Mouse (Mus musculus): ENCODE results near the gene Cstad. TPM values are rescaled to one million over a fixed set of nuclear protein-coding genes. Genes with fewer than 3 reads are reported as not detected.
A peak's percentile ranks its signal among the peaks of the same experiment; 100 is the strongest.

The Cstad gene
- polyA plus RNA-seq, 1 experiment from 2014 or later = 1.6 TPM

DNA sequence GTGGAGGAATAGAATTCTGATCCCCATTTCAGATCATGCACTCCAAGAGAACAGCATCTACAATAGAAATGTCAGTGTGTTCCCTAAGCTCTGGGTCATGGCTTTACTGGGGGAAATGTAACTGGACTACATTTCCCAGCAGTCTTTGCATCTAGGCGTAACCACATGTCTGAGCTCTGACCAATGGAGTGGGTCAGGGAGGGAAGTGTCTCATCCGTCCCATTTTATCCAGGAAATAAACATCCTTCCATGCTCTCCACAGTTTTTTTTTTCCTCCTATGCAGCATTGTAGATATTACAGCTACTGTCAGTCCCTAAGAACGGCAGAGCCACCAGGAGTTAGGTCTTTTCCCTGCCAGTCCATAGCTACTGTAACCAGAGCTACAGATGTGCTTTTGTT, 3.9 kb upstream of the Cstad start:
- Histone ChIP-seq H3K4me3 (replicated peaks; ENCODE audit: low read length) (no peak overlapping the region), H3K9me3 (ENCODE audit: control insufficient read depth, low read length) (no peaks in the 10 kb centered on the region), H3K36me3 (replicated peaks; ENCODE audit: control insufficient read depth, insufficient read depth) (no peaks in the 10 kb centered on the region), H3K9ac (no peak overlapping the region), H3K27me3 (ENCODE audit: control insufficient read depth, insufficient read depth, low read length) (no peaks in the 10 kb centered on the region), H3K4me2 (replicated peaks) (peak overlapping the region; percentile 45), H3K4me1 (replicated peaks; ENCODE audit: control insufficient read depth, insufficient read depth, low read length) (peaks cover 15% of the 10 kb centered on the region), H3K27ac (peak overlapping the region; percentile 27; the same call in 1 of the 2 replicates)
- ATAC-seq (ENCODE audit: low FRiP score) = peak; percentile 75
- 6% methylated on average over 3 of the region's 3 CpGs for WGBS
- peak; percentile 80 for DNase-seq (ENCODE audit: low spot score)

DNA sequence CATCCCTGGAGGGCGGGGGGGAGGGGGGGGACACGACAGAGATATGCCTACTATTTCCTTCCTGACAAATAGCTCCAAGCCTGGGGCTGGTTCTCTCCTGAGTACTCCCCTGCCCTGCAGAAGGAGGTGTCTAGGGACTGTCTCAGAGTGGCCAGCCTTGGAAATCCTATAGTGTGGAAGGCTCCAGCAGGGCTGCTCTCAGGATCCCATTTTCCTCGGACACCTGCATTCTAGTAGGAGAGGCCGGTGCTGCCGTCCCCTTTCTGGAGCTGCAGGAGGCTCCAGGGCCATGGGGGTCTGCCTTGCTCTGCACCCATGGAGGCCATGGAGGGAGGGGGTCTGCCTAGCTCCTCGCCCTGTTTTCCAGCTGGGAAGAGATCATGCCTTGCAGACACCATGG, 2.4 kb upstream of the Cstad start:
- Histone ChIP-seq H3K9ac (no peak overlapping the region), H3K27me3 (ENCODE audit: control insufficient read depth, insufficient read depth, low read length) (no peaks in the 10 kb centered on the region), H3K4me1 (replicated peaks; ENCODE audit: control insufficient read depth, insufficient read depth, low read length) (peaks cover 15% of the 10 kb centered on the region), H3K9me3 (ENCODE audit: control insufficient read depth, low read length) (no peaks in the 10 kb centered on the region), H3K27ac (0 out of 2 replicates have a peak overlapping the region, but pooled peaks have one; percentile 14), H3K4me2 (replicated peaks) (no peak overlapping the region), H3K36me3 (replicated peaks; ENCODE audit: control insufficient read depth, insufficient read depth) (no peaks in the 10 kb centered on the region), H3K4me3 (replicated peaks; ENCODE audit: low read length) (no peak overlapping the region)
- no peak for DNase-seq (ENCODE audit: low spot score)
- no peak for ATAC-seq (ENCODE audit: low FRiP score)
- 74% methylated on average over 6 of the region's 6 CpGs for WGBS

DNA sequence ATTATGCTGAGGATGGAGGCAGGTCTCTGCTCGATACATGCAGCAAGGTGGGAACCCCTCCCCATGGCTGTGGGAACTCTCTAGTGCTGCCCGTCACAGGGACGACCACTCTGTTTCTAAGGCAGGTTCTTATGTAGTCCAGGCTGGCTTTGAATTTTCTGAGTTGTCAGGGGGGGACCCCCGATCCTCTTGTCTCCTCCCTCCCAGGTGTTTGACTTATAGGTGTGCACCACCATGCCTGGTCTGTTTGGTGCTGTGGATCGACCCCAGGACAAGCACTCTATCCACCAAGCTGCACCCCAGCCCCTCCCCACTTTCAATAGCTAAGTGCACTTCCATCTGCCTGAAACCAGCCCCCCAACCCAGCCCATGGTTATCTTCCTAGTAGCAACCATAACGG, 1.9 kb upstream of the Cstad start:
- ATAC-seq (ENCODE audit: low FRiP score) = no peak
- 92% methylated on average over 6 of the region's 6 CpGs for WGBS

DNA sequence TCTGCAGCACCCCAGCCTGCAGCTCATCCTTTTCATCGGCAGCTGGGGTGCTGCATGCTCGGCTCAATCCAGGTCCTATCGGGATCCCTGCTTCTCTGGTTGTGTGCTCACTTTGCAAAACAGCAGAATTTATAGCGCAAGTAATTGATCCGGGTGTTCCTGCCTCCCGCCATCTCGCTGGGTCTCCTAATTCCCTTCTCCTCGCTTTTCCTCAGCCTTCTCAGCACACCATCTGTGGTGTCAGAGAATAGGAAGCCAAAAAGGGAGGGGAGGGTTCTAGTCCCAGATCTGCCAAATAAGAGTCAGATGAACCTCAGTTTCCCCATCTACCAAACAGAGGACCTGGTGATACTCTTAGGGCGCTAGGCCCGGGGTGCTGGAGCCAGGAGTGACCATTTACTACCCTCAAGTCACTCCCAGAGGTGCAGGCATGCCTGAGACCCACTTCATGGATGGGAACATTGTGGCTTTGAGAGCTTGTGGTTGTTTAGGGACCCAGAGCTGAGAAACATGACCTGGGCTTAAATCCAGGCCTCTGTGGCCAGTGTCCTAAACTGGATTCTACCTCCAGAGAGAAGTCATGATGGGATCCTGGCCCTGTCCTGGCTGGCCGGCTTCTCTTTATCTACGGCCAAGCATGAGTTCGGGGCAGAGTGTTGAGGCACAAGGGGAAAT, 1.1 kb upstream of the Cstad start:
- Histone ChIP-seq H3K4me3 (replicated peaks; ENCODE audit: low read length) (no peak overlapping the region), H3K27ac (peak overlapping the region; percentile 97), H3K9ac (peak overlapping the region; percentile 70), H3K4me2 (replicated peaks) (peak overlapping the region; percentile 60), H3K36me3 (replicated peaks; ENCODE audit: control insufficient read depth, insufficient read depth) (no peaks in the 10 kb centered on the region), H3K4me1 (replicated peaks; ENCODE audit: control insufficient read depth, insufficient read depth, low read length) (peaks cover 15% of the 10 kb centered on the region), H3K9me3 (ENCODE audit: control insufficient read depth, low read length) (no peaks in the 10 kb centered on the region), H3K27me3 (ENCODE audit: control insufficient read depth, insufficient read depth, low read length) (no peaks in the 10 kb centered on the region)
- WGBS = 84% methylated on average over 13 of the region's 13 CpGs
- DNase-seq (ENCODE audit: low spot score) (no peak), ATAC-seq (ENCODE audit: low FRiP score) (no peak)

More for the DNA sequence above, 1.9 kb upstream of the Cstad start:
- no peaks in the 10 kb centered on the region for H3K9me3 ChIP-seq (ENCODE audit: control insufficient read depth, low read length)
- H3K4me2 ChIP-seq (replicated peaks) = no peak overlapping the region
- peaks cover 15% of the 10 kb centered on the region for H3K4me1 ChIP-seq (replicated peaks; ENCODE audit: control insufficient read depth, insufficient read depth, low read length)
- H3K36me3 ChIP-seq (replicated peaks; ENCODE audit: control insufficient read depth, insufficient read depth) = no peaks in the 10 kb centered on the region
- no peak for DNase-seq (ENCODE audit: low spot score)
- 0 out of 2 replicates have a peak overlapping the region, but pooled peaks have one; percentile 14 for H3K27ac ChIP-seq
- H3K9ac ChIP-seq = no peak overlapping the region
- no peak overlapping the region for H3K4me3 ChIP-seq (replicated peaks; ENCODE audit: low read length)
- H3K27me3 ChIP-seq (ENCODE audit: control insufficient read depth, insufficient read depth, low read length) = no peaks in the 10 kb centered on the region

DNA sequence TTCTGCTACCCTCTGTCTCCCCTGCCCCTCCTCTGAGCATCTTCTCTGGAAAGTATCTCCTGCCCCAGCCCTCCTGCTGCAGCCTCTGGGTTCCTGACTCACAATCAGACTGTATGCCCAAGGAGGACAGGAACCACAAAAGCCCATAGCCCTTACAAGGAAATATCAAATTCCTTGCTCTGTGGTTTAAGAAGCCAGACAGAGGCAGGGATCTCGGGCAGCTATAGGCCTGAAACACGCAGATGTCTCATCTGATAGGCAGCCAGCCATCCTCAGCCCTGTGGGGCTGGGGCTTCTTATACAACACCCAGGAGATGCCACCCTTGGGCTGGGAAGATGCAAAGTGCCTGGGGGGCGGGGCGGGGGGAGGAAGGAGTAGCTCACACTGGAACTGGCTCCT, 956 bp downstream of the Cstad start:
- 91% methylated on average over 4 of the region's 4 CpGs for WGBS
- peaks cover 22% of the 10 kb centered on the region for H3K4me1 ChIP-seq (replicated peaks; ENCODE audit: control insufficient read depth, insufficient read depth, low read length)
- H3K4me3 ChIP-seq (replicated peaks; ENCODE audit: low read length) = no peak overlapping the region
- H3K9me3 ChIP-seq (ENCODE audit: control insufficient read depth, low read length) = no peaks in the 10 kb centered on the region
- no peaks in the 10 kb centered on the region for H3K27me3 ChIP-seq (ENCODE audit: control insufficient read depth, insufficient read depth, low read length)
- H3K9ac ChIP-seq = peak overlapping the region; percentile 70; the same call in 1 of the 2 replicates
- ATAC-seq (ENCODE audit: low FRiP score) = no peak
- peak overlapping the region; percentile 60; the same call in 1 of the 2 replicates for H3K4me2 ChIP-seq (replicated peaks)
- H3K27ac ChIP-seq = peak overlapping the region; percentile 97
- no peaks in the 10 kb centered on the region for H3K36me3 ChIP-seq (replicated peaks; ENCODE audit: control insufficient read depth, insufficient read depth)
- no peak for DNase-seq (ENCODE audit: low spot score)

DNA sequence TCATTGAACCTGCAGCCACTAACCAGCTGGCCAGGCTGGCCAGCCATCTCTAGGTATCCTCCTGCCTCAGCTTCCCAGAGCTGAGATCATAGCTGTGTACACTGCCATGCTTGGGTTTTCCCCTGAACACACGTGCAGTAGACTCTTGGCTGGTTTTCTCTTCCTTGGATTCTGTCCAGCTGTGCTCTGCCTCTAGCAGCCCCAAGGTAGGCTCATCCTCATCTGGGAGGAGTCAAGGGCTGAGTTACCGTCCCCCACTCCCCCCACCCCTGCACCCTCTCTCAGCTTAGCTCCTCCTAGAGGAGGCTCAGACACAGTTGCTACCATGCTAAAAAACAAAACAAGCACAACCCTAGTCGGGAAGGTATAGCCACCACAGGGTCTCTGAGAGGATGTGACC, 4.8 kb downstream of the Cstad start:
- H3K9ac ChIP-seq = no peak overlapping the region
- DNase-seq (ENCODE audit: low spot score) = no peak
- no peak overlapping the region for H3K4me2 ChIP-seq (replicated peaks)
- no peak overlapping the region for H3K4me3 ChIP-seq (replicated peaks; ENCODE audit: low read length)
- no peaks in the 10 kb centered on the region for H3K36me3 ChIP-seq (replicated peaks; ENCODE audit: control insufficient read depth, insufficient read depth)
- ATAC-seq (ENCODE audit: low FRiP score) = no peak
- no peak overlapping the region for H3K27ac ChIP-seq
- H3K9me3 ChIP-seq (ENCODE audit: control insufficient read depth, low read length) = no peaks in the 10 kb centered on the region
- 61% methylated on average over 3 of the region's 3 CpGs for WGBS
- H3K27me3 ChIP-seq (ENCODE audit: control insufficient read depth, insufficient read depth, low read length) = no peaks in the 10 kb centered on the region
- H3K4me1 ChIP-seq (replicated peaks; ENCODE audit: control insufficient read depth, insufficient read depth, low read length) = peaks cover 24% of the 10 kb centered on the region

DNA sequence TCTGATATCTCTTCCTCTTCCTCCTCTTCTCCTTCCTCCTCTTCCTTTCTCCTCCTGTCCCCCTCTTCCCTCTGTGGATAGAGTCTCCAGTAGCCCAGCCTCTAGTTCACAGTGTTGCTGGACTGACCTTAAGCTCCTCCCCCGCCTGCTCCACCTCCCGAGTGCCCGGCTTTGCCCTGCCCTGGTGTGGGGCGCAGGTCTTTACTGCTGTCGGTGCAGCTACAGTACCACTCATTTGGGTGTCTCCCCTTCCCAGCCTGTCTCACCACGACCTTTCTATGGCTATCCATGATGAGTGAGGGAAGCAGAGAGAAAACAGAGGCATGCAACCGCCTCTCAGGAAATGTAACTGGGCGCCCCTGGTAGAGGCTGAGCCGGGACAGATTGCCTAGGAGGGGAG, 5.5 kb downstream of the Cstad start:
- H3K4me3 ChIP-seq (replicated peaks; ENCODE audit: low read length) = no peak overlapping the region
- no peaks in the 10 kb centered on the region for H3K9me3 ChIP-seq (ENCODE audit: control insufficient read depth, low read length)
- ATAC-seq (ENCODE audit: low FRiP score) (no peak), DNase-seq (ENCODE audit: low spot score) (no peak)
- peaks cover 30% of the 10 kb centered on the region for H3K4me1 ChIP-seq (replicated peaks; ENCODE audit: control insufficient read depth, insufficient read depth, low read length)
- H3K9ac ChIP-seq = 0 out of 2 replicates have a peak overlapping the region, but pooled peaks have one; percentile 10
- WGBS = 23% methylated on average over 9 of the region's 9 CpGs
- peak overlapping the region; percentile 57; the same call in 1 of the 2 replicates for H3K27ac ChIP-seq
- H3K27me3 ChIP-seq (ENCODE audit: control insufficient read depth, insufficient read depth, low read length) = no peaks in the 10 kb centered on the region
- no peak overlapping the region for H3K4me2 ChIP-seq (replicated peaks)
- H3K36me3 ChIP-seq (replicated peaks; ENCODE audit: control insufficient read depth, insufficient read depth) = no peaks in the 10 kb centered on the region

DNA sequence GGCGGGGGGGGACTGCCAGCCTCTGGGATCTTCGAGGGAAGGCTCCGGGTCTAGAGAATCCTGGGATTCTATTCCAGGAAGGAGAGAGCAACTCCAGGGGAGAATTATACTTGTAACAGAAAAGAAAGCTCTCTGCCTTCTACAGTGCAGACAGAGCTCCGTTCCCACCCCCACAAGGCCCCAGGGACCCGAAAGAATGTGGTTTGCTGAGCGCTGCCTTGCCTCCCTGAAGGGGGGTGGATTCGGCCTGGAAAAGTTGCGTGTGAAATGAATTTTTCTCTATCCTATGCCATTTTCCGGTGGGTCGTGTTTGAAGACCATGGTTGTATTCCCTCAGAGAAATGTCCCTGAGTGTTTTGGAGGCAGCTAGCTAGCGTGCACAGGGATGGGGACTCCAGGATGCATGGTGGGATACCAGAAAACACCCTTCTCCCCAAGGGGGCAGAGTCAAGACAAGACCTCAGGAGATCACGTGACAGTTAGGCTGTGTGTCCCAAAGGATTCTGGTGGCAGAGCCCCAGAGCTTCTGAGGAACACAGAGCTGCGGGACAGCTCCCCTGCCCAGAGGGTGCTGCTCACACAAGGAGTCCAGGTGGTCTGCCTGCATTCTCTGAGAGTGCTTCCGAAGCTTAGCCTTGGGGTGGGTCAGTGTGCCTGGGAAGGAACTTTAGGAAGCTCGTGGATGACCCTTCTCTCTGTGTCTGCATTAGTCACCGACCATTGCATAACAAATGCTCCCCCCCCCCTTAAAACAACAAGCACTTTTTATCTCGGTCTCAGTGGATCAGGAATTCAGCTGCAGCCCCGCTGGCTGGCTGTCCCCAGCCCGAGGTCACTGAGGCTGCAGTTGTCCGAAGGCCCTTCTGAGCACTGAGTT, 6.4 kb downstream of the Cstad start:
- no peaks in the 10 kb centered on the region for H3K36me3 ChIP-seq (replicated peaks; ENCODE audit: control insufficient read depth, insufficient read depth)
- no peak for DNase-seq (ENCODE audit: low spot score)

DNA sequence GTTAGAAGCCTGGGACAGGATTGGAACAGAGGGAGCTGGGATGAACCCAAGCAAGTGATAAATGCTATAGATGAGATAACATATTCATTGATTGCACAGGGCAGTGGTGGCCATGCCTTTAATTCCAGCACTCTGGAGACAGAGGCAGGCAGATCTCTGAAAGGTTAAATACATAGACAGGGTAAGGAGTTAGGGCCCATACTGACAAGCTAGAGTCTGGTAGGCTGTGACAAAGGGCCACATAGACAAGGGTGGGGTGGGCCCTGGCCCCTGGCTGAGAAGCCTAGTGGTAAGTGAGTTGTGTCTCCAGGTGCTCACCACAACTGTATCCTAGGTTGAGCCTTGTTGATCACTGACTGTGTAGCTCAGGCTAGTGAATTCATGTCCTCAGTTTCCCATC, 7.6 kb downstream of the Cstad start:
- Histone ChIP-seq H3K4me1 (replicated peaks; ENCODE audit: control insufficient read depth, insufficient read depth, low read length) (peaks cover 50% of the 10 kb centered on the region), H3K9me3 (ENCODE audit: control insufficient read depth, low read length) (no peaks in the 10 kb centered on the region)
- no peak for DNase-seq (ENCODE audit: low spot score)

More for the DNA sequence above, 6.4 kb downstream of the Cstad start:
- Histone ChIP-seq H3K9ac (no peak overlapping the region), H3K4me1 (replicated peaks; ENCODE audit: control insufficient read depth, insufficient read depth, low read length) (peaks cover 39% of the 10 kb centered on the region), H3K27me3 (ENCODE audit: control insufficient read depth, insufficient read depth, low read length) (no peaks in the 10 kb centered on the region), H3K4me3 (replicated peaks; ENCODE audit: low read length) (no peak overlapping the region), H3K9me3 (ENCODE audit: control insufficient read depth, low read length) (no peaks in the 10 kb centered on the region), H3K4me2 (replicated peaks) (peak overlapping the region; percentile 22; the same call in 1 of the 2 replicates), H3K27ac (peak overlapping the region; percentile 62)
- WGBS = 9% methylated on average over 20 of the region's 20 CpGs
- no peak for ATAC-seq (ENCODE audit: low FRiP score)

More for the DNA sequence above, 7.6 kb downstream of the Cstad start:
- no peak for ATAC-seq (ENCODE audit: low FRiP score)
- H3K27me3 ChIP-seq (ENCODE audit: control insufficient read depth, insufficient read depth, low read length) = no peaks in the 10 kb centered on the region
- no peak overlapping the region for H3K4me2 ChIP-seq (replicated peaks)
- H3K27ac ChIP-seq = no peak overlapping the region
- no peaks in the 10 kb centered on the region for H3K36me3 ChIP-seq (replicated peaks; ENCODE audit: control insufficient read depth, insufficient read depth)
- H3K4me3 ChIP-seq (replicated peaks; ENCODE audit: low read length) = no peak overlapping the region
- H3K9ac ChIP-seq = no peak overlapping the region
